ENCODE assay signal across 19 mouse cellular contexts in the genomic region with DNA sequence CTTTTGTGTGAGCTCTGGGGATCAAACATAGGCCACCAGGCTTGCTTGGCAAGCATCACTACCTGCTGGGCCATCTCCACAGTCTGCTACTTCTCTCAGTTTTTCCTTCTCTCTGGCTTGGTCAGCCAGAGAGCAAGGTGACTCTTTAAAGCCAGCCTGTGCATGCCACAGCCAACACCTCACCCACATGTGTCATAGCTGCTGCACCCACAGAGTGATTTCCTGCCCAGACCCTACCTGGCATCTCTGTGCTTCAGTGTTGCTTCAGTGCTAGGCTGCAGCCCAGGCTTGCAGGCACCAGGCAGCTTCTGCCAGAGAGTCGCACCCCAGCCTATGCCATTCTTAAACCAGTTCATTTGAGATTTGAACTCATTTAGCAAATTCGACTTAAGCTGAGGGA. TPM values are rescaled to one million over a fixed set of nuclear protein-coding genes. Genes with fewer than 3 reads are reported as not detected.
"Had no signal": no experiment of that assay in that cellular context is flagged by ENCODE, and none has a peak within 500 bp of the region (broad histone marks: within the 10 kb centered on the region; RNA-seq: fewer than 3 reads in every experiment).

No protein-coding gene starts in this region.

- H3K9me3 ChIP-seq: midbrain, embryonic 10.5 days; midbrain, embryonic 13.5 days; midbrain, embryonic 15.5 days; neural tube, embryonic 13.5 days; neural tube, embryonic 15.5 days had no signal

- H3K4me3 ChIP-seq: midbrain, embryonic 10.5 days; midbrain, embryonic 13.5 days; midbrain, embryonic 15.5 days; neural tube, embryonic 13.5 days; neural tube, embryonic 15.5 days had no signal

- H3K36me3 ChIP-seq: midbrain, embryonic 10.5 days; midbrain, embryonic 13.5 days; midbrain, embryonic 15.5 days; neural tube, embryonic 13.5 days; neural tube, embryonic 15.5 days had no signal

- H3K9ac ChIP-seq: liver, embryonic 14.5 days; lung, embryonic 14.5 days; midbrain, embryonic 13.5 days; midbrain, embryonic 15.5 days; neural tube, embryonic 13.5 days; neural tube, embryonic 15.5 days had no signal

- H3K27me3 ChIP-seq: midbrain, embryonic 13.5 days; midbrain, embryonic 15.5 days; neural tube, embryonic 13.5 days; neural tube, embryonic 15.5 days had no signal

- ATAC-seq: midbrain, embryonic 13.5 days; midbrain, embryonic 15.5 days had no signal

- DNase-seq: lung, adult 18-20 months; lung, embryonic 14.5 days; lung, postnatal 10 days; lung, postnatal 4 days; right cerebral cortex, postnatal 14 days; thymus, adult 18-20 months; thymus, postnatal 25 days; thymus, postnatal 4 days had no signal

- H3K27ac ChIP-seq: liver, embryonic 14.5 days; midbrain, embryonic 10.5 days; midbrain, embryonic 13.5 days; midbrain, embryonic 15.5 days; neural tube, embryonic 13.5 days; neural tube, embryonic 15.5 days had no signal

- H3K4me2 ChIP-seq: lung, embryonic 14.5 days; midbrain, embryonic 13.5 days; midbrain, embryonic 15.5 days; neural tube, embryonic 13.5 days; neural tube, embryonic 15.5 days had no signal

- H3K4me1 ChIP-seq: midbrain, embryonic 15.5 days had no signal

RNA-seq across cellular contexts. Expression of a gene that starts 13.9 kb away (rescaled TPM):
- total RNA-seq: megakaryocyte-erythroid progenitor cell, adult 5-6 weeks had no signal

RNA-seq across cellular contexts. Expression of a gene that starts 50.9 kb away (rescaled TPM):
- total RNA-seq: megakaryocyte-erythroid progenitor cell, adult 5-6 weeks; midbrain, postnatal 0 days; monocyte, adult 5-6 weeks had no signal
- polyA plus RNA-seq: spleen, adult 2 months; urinary bladder, adult 2 months had no signal
